Mouse (Mus musculus): ENCODE results near the gene Trex1.

Gene Trex1

DNA sequence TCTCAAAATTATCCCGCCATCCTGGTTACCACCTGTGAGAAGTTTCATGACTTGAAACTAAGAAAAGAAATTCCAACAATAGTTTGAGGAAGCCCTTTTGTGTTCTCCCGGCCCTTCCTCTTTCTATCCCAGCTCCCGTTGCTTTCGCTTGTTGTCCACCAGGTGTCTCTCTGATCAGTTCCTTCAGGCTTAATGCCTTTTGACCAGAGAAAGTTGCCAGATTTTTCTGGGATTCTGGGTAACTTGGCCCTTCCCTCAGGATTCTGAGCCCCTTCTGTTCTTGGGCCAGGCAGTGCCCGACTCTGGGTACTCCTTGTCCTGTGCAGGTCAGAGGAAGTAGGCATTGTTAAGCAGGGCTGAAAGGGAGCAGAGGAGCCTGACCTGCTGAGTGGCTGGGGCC is 28.5 kb upstream of the Trex1 start:
- peak; percentile 47 for DNase-seq (ENCODE audit: low spot score)

DNA sequence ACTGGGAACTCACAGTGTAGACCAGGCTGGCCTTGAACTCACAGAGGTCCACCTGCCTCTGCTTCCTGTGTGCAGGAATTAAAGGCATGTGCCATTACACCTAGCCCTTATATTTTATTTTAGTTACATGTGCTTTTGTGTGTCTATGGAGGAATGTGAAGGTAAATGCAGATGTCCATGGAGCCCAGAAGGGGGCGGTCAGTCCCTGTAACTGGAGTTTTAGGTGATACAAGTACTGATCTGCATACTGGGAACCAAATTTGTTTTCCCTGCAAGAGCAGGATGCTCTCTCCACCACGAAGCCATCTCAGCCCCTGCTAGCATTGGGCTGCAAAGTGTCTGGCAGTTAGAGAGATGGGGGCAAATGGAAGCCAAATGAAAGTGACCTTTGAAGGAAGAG is 25.4 kb upstream of the Trex1 start:
- DNase-seq (ENCODE audit: low spot score): no peak

DNA sequence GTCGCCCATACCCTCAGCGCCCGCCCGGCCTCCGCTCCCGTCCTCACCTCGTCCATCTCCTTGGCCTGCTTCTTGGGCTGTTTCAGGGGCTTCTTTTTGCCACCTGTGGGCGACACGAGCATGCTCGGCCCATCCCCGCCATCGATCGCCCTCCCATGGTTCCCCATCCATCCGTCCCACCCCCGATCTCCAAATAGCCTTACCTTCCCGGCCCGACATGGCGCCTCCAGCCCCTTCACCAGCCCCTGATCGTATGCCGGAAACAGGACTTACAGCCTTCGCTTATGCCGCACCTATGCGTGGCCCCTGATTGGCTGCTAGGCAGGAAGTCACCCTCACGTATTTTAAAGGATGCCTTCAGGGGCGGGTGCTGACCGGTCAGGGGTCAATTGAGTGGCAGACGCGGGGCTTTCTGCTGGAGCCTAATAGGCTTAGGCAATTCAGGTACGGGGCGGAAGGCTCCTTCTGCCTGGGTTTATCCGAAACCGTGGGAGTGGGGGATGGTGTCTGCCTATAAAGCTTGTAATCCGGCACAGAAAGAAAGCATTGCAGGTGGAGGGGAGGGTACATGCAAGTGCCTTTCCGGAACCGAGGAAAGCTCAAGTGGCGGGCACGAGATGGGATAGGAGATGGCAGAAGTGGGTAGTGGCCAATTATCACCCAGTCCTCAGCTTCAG is 22.7 kb upstream of the Trex1 start, which contains the start of the genes Ccdc51 and Tma7:
Ccdc51 (plus strand) TSS at position 370 of the 677 bp plus-strand sequence.
Tma7 (minus strand) TSS at position 464 of the 677 bp plus-strand sequence.
- DNase-seq (ENCODE audit: low spot score): peak; percentile 68

DNA sequence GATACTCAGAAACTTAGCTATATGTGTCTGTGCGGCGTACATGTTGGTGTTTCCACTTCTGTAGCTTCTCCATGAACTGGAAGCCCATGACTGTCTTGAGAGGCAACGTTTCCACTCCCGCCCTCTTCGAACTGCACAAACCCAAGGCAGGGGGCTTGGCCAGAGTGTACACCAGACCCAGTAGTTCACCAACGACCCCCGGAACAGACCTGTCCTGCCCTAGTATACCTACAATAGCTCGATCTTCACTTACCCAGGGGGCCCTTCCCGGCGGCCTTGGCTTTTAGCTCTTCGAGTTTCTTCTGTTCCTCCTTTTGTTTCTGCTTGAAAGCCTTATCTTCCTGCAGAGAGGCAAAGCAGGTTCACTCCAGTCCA is 22.2 kb upstream of the Trex1 start:
- DNase-seq (ENCODE audit: low spot score): no peak

DNA sequence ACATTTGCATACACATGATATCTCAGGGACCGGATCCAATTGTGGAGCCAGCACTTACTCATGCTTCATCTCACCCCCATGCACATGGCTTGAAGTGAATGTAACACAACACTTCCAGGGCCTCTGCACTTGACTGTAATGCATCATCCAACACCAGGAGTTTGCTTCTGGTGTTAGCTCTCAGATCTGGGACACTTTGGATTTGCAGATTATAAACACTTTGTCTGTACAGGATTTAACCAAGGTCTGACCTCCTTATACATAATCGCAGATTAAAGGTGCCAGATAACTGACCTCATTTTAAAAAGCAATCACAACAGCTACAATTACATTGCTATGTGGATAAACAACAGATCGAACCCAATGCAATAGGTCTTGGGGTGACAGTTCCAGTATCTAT is 21.0 kb upstream of the Trex1 start:
- DNase-seq (ENCODE audit: low spot score): no peak

DNA sequence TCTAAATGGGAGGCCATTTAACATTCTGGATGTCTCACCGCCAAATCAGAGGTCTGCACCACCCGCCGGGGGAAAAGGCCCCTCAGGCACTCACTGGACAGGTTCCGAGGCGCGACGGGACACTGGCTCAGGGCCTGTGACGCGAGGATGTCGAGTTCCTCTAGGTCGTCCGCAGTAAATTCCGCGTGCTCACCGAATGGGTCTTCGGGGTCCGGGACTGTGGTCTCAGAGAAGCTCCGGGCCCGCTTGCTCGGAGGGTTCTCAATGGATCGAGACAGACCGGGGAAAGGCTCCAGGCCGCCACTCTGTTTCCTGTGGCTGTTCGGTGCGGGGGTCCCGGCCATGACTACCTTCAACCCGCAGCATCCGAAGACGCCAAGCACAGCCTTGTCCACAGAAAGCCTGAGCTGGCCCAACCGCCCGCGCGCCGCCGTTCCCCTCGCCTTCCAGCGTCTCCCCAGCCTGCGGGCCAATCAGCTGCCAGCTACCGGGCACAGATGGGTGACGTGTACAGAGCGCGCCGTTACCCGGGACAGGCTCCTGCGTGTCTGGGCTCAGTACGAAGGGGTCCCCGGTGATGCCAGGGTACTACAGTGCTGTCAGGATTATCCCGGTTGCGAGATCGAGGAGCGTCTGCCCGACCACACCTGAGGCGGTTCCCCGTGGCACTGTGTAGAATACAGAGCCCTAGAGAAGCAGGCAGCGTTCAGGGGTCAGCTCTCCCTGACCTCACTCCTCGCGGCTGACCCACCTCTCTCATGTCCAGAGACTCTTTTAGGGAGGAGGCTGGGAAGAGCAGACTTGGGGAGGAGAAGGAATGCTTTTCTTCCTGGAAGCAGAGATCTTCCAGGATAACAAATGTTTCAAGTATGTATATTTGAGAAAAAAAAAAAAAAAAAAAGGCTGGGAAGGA is 14.4 kb upstream of the Trex1 start, which contains the start of gene Atrip:
Atrip (minus strand) TSS at position 464 of the 913 bp plus-strand sequence.
- peak; percentile 90 for DNase-seq (ENCODE audit: low spot score)

DNA sequence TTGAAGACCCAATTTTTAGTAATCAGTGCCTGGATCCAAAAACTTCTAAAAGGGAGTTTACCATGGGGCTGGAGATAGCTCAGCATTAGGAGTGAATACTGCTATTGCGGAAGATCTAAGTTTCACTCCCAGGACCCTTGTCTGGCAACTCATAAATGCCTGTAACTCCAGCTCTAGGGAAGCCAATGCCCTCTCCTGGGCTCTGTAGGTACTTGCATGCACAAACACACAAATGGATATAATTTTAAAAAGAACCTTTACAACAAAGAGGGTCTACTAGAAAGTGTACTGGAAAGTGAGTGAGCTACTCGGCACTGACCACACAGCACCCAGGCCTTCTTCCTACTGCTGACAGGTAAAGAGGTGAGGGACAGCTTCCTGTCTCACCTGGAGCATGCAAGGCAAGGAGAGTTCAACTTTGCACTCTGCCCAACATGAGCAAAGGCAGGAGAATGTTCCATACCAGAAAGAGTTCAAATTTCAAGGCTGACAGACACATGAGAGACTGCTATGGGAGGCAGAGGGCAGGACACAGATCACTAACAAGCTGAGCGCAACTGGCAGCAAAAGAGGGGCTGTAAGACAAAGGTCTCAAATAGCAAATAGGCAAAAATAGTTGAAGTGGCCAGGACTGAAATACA is 8.7 kb upstream of the Trex1 start:
- no peak for DNase-seq (ENCODE audit: low spot score)

DNA sequence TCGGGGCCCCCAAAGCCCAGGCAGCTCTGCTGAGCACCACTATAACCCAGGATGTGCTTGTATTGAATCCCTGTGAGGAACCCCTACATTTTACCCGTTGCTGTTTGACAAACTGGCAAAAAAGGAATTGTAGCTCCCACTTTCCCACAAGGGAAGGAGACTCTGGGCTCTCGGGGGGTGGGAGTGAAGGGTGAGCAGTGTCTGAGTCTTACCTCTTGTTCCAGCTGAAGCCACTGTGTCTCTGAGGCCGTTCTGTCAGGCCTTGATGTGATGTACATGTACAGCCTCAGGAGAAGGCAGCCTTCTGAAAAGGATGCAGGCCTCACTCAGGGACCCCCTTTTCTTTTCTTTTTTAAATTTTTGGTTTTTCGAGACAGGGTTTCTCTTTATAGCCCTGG is 1.4 kb upstream of the Trex1 start:
- DNase-seq (ENCODE audit: low spot score): no peak

DNA sequence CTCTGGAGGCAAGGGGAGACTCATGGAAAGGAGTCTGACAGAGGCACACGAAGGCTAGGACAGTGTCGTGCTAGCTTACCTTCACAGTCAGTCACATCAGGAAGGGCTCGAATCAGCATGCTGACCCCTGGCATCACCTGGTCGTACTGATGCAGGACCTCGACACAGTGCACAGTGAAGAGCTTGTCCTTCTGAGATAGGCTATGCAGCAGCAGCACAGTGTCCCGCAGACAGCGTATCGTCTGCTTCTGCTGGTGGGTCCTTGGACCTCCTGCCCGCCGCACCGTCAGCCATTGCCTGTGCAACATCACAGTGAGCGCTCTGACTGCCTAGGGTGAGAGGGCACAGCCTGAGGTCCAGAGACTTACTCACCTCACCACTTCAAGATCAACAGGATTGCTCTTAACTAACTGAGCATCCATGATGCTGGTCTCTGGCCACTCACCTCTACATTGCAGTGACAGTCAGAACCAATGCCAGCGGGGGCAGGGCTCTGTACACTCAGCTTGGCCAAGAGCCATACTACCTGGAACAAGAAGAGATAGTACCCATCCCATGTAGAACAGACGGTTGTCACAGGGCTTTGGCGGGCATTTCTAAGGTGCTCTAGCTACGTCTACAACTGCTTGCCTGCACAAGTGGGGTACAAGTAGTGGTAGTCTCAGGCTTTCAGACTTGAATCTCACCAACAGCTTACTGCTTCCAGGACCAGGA is 807 bp upstream of the Trex1 start:
- DNase-seq (ENCODE audit: low spot score): no peak

DNA sequence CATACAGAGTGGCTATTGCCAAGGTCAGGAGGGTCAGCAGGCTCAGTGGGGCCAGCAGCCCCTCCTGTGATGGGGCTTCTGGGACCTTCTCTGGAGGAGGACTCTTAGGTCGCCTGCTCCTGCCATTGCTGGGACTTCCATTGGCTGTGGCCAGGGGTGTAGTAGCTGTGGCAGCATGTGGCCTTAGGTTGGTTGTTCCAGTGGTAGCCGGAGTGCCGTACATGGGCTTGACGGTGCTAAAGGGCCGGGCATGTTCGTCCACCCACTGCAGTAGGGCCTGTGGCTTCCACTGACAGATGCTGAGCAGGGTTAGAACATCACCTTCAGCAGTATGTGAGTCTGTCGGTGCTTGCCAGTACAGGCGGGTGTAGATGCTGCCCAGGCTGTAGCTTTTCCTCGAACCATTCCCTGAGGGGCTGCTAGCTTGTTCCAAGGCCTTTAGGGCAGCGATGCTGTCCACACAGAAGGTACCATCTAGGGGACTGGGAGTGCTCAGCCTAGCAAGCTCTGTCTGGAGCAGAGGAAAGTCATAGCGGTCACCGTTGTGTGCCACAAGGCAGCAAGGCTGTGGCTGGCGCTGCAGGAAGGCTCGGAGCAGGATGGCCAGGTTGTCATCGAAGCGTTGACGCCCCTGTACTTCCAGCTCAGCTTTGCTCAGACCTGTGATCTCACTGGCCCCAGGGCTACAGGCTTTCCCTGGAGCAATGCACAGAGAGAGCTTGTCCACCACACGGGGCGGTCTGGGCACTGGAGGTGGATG is 1.3 kb downstream of the Trex1 start:
- no peak for DNase-seq (ENCODE audit: low spot score)

DNA sequence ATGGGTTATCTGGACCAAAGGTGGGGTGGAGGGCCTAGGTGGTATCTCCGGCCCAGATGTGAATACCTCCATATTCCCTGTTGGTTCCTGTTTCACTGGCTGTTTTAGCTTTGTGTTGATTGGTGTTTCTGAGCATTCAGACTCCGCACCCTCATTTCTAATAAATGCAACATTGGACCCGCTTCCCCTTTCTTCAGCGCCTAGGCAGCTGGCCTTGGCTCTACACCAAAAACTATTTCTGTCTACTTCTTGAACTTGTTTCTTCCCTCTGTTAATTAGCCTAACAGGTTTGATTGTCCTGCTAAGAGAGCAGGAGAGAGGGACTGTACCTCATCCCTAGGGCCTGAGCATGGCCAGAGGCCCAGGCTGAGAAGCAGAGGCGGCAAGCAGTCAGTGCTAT is 2.0 kb downstream of the Trex1 start:
- no peak for DNase-seq (ENCODE audit: low spot score)

DNA sequence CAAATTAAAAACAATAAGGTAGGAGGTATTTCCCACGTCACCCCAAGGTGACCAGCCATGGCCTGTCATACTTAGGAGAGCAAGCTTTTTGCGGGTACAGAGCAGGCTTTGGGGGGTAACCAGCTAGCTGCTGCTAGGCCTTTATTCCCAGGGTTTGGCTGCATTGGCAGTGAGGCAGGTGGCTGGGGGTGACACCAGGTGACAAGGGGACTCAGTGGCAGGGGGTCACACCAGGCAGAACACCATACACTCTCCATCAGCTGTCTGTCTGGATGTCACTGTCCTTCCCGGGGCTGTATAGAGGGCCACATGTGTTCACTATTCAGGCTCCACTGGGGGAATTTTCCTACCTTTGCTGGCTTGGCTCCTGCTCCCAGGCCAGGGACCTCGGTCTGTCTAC is 2.6 kb downstream of the Trex1 start:
- DNase-seq (ENCODE audit: low spot score): no peak

DNA sequence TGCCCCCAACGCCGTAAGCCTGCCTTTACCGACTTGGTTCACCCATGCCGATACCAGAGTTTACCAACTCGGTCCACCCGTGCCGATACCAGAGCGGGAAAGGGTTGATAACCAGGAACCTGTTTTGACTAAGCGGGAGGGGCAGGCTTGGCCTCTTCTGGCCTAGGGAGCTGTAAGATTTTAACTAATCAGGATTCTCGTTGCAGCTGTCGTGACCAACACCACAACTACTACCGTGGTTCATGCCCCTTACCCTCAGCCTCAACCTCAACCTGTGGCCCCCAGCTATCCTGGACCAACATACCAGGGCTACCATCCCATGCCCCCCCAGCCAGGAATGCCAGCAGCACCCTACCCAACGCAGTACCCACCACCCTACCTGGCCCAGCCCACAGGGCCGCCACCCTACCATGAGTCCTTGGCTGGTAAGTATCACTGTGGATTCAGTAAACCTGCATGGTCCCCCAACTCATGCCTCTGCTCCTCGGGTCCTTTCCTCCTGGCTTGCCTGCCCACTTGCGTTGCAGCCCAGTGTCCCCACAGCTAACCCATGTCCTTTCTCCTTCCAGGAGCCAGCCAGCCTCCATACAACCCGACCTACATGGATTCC is 3.3 kb downstream of the Trex1 start:
- DNase-seq (ENCODE audit: low spot score): no peak

DNA sequence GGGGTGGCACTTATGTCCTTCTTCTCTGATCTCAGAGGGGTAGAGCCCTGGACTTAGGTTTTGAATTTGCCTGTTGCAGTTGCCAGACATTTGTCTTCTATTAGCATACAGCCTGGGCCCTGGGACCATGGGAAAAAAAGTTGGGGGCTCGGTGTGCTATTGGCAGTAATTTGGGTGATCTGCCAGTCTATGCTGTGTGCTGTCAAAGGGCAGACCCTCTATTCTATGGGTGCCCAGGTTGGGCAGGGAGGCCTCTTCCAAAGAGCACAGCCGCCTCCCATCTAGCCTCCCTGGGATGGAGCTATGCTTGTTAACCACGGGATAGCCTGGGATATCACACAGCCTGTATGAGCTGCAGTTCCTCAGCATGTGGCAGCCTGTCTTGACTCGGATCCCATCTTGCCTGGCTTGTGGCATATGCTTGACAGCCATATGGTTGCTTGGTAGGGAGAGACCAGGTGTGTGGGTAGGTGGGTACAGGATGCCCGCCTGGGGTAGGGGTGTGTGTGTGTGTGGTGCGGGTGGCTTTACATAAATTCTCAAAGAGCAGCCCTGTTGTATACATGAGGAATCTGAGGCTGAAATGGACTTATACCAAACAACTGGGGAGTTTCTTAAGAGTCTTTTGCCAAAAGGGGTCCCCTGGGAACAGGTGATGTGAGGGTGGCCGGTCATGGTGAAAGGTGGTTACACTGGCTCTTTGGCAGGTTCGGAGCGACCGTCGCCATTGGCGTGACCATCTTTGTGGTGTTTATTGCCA is 4.1 kb downstream of the Trex1 start:
- no peak for DNase-seq (ENCODE audit: low spot score)

DNA sequence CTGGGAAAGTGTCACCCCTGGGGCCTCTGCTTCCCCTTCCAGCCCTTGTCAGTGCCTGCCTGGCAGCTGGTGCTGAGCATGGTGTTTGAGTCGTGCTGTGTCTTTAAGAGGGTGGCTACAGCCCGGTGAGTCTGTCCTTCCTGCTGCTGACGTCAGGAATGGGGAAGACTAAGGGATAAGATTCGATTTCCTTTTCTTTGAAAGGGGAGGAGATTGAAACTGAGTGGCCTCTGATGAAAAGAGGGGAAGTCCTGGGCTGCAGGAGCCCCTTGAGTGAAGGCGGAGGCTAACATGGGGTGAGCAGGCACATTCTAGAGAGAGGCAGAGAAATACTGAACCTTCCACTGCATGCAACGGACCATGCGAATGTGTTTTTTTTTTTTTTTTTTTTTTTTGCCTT is 4.8 kb downstream of the Trex1 start:
- DNase-seq (ENCODE audit: low spot score): peak; percentile 49

DNA sequence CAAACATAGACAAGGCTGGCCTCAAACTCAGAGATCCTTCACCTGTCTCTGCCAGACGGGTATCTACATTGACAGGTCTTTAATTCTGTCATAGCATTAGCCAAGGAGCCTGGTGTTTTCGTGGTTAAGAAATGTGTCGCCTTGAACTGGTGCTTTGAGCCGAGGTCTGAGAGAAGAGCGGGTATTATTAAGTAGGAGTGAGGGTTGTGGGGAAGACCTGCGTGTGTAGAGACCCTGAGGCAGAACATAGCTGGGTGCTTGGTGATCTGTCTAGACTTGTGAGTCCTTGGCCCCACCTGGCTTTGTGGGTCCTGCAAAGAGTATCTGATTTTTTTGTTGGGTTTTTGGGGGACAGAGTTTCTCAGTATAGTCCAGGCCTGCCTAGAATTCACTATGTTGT is 5.7 kb downstream of the Trex1 start:
- no peak for DNase-seq (ENCODE audit: low spot score)

DNA sequence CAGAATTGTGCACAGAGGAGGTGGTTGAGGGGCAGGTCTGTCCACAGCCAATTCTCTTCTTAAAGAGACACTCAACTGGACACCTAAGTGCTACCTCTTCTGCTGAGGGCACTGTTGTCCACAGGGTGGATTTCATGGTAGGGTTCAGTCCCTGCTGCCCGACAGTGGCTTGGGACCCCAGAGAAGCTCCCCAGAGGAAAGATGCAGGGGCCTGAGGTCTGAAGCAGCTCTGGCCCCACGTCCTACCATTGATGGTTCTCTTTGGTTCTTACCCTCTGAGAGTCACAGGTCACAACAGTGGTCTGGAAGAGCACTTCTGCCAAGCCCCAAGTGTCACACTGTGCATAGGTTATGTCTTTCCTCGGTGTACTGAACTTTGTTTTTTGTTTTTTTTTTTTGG is 6.2 kb downstream of the Trex1 start:
- no peak for DNase-seq (ENCODE audit: low spot score)

DNA sequence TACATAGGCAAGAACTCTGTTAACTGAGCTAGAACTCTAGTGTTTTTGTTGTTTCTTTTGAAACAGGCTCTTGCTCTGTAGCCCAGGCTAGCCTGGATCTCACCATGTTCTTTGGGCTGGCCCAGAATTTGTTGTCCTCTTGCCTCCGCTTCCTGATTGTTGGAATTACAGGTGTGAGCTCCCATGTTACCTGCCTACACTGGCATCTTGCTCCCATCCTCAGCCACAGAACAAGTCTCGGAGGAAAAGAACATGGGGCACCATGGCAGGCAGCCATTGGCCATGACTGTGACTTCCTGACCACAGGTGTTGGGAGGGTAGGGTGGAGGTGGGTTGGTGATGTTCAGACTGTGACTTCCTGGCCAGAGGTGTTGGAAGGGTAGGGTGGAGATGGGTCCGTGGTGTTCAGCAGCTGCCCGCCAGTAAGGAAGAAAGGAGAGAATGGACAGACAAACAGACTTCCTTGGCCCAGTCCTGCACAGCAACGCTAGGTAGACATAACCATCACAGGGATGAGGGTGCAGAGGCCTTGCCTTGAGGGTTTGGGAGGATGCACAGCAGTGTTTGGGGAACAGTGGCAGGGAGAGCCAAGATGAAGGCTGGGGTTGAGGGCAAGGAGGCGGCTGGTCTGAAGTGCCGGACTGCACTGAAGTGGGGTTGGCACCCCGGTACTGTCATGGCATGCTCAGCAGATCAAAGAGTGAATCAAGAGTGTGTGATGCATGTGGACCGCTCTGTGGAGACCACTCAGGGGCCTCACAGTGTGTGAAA is 6.9 kb downstream of the Trex1 start:
- no peak for DNase-seq (ENCODE audit: low spot score)
